Mouse (Mus musculus): ENCODE data around the gene Fam189a1. TPM values are rescaled to one million over a fixed set of nuclear protein-coding genes. Genes with fewer than 3 reads are reported as not detected.

The Fam189a1 gene
- not detected in 2 replicates for polyA plus RNA-seq (2016; fragmentation: Nextera tagmentation; extraction: Ambion mirVana)

- H3K36me3 ChIP-seq: no peaks in the 10 kb centered on the region
- H3K4me1 ChIP-seq: no peaks in the 10 kb centered on the region
- H3K9me3 ChIP-seq (replicated peaks): no peaks in the 10 kb centered on the region
- H3K27ac ChIP-seq: no peak within 1 kb of the TSS
- peaks cover 63% of the 10 kb centered on the region for H3K27me3 ChIP-seq (replicated peaks)
- peak within 1 kb of the TSS; percentile 71 for H3K4me2 ChIP-seq
- no peak within 1 kb of the TSS for H3K9ac ChIP-seq
- peak within 1 kb of the TSS; percentile 50 for H3K4me3 ChIP-seq
- 2% methylated on average over 34 of the region's 50 CpGs for WGBS (ENCODE audit: insufficient replicate concordance)
- no peak for ATAC-seq
These were observed at the start of gene Fam189a1 for GRCm38 (mm10) chr7:65156514-65156911. TSS of gene Fam189a1 (minus strand) at chr7:65156570.

- no peaks in the 10 kb centered on the region for H3K27me3 ChIP-seq (replicated peaks)
- H3K27ac ChIP-seq: no peak overlapping the region
- H3K4me1 ChIP-seq: no peaks in the 10 kb centered on the region
- H3K4me2 ChIP-seq: no peak overlapping the region
- H3K4me3 ChIP-seq: no peak overlapping the region
- WGBS (ENCODE audit: insufficient replicate concordance): 74% methylated on average over 6 of the region's 6 CpGs
- no peaks in the 10 kb centered on the region for H3K36me3 ChIP-seq
- H3K9ac ChIP-seq: no peak overlapping the region
- no peak for ATAC-seq
- H3K9me3 ChIP-seq (replicated peaks): peaks cover 10% of the 10 kb centered on the region; the same call in 1 of the 2 replicates
These were observed 49.7 kb upstream of the Fam189a1 start for GRCm38 (mm10) chr7:65206021-65206420.

- H3K4me1 ChIP-seq: no peaks in the 10 kb centered on the region
- WGBS (ENCODE audit: insufficient replicate concordance): 74% methylated on average over 10 of the region's 10 CpGs
- H3K36me3 ChIP-seq: no peaks in the 10 kb centered on the region
- no peak overlapping the region for H3K4me2 ChIP-seq
- peaks cover 18% of the 10 kb centered on the region; the same call in 1 of the 2 replicates for H3K9me3 ChIP-seq (replicated peaks)
- no peak overlapping the region for H3K4me3 ChIP-seq
- no peak overlapping the region for H3K9ac ChIP-seq
- H3K27ac ChIP-seq: no peak overlapping the region
- no peaks in the 10 kb centered on the region for H3K27me3 ChIP-seq (replicated peaks)
- ATAC-seq: no peak
These were observed 46.3 kb upstream of the Fam189a1 start for GRCm38 (mm10) chr7:65202719-65203118.

GRCm38 (mm10) chr7:65180694-65181093 lies 24.3 kb upstream of the Fam189a1 start:
- no peak for ATAC-seq
- WGBS (ENCODE audit: insufficient replicate concordance): 45% methylated on average over 5 of the region's 5 CpGs

GRCm38 (mm10) chr7:65170762-65171161 lies 14.4 kb upstream of the Fam189a1 start:
- H3K4me2 ChIP-seq: no peak overlapping the region
- H3K4me3 ChIP-seq: no peak overlapping the region
- no peaks in the 10 kb centered on the region for H3K36me3 ChIP-seq
- H3K4me1 ChIP-seq: no peaks in the 10 kb centered on the region
- no peak overlapping the region for H3K27ac ChIP-seq
- H3K9me3 ChIP-seq (replicated peaks): no peaks in the 10 kb centered on the region
- no peaks in the 10 kb centered on the region for H3K27me3 ChIP-seq (replicated peaks)
- no peak for ATAC-seq
- no peak overlapping the region for H3K9ac ChIP-seq
- WGBS (ENCODE audit: insufficient replicate concordance): 45% methylated on average over 4 of the region's 4 CpGs

More at GRCm38 (mm10) chr7:65180694-65181093, 24.3 kb upstream of the Fam189a1 start:
- Histone ChIP-seq H3K36me3 (no peaks in the 10 kb centered on the region), H3K27me3 (replicated peaks) (no peaks in the 10 kb centered on the region), H3K27ac (no peak overlapping the region), H3K4me1 (no peaks in the 10 kb centered on the region), H3K4me2 (no peak overlapping the region), H3K9ac (no peak overlapping the region), H3K9me3 (replicated peaks) (no peaks in the 10 kb centered on the region), H3K4me3 (no peak overlapping the region)

GRCm38 (mm10) chr7:65157031-65158025 lies 958 bp upstream of the Fam189a1 start:
- Histone ChIP-seq H3K27me3 (replicated peaks) (peaks cover 63% of the 10 kb centered on the region), H3K9ac (no peak overlapping the region), H3K9me3 (replicated peaks) (no peaks in the 10 kb centered on the region), H3K27ac (no peak overlapping the region), H3K4me1 (no peaks in the 10 kb centered on the region), H3K36me3 (no peaks in the 10 kb centered on the region), H3K4me3 (no peak overlapping the region), H3K4me2 (no peak overlapping the region)
- no peak for ATAC-seq
- 17% methylated on average over 16 of the region's 16 CpGs for WGBS (ENCODE audit: insufficient replicate concordance)

GRCm38 (mm10) chr7:65155628-65156513 lies 499 bp downstream of the Fam189a1 start:
- H3K27me3 ChIP-seq (replicated peaks): peaks cover 63% of the 10 kb centered on the region
- H3K9ac ChIP-seq: no peak overlapping the region
- 2% methylated on average over 112 of the region's 122 CpGs for WGBS (ENCODE audit: insufficient replicate concordance)

GRCm38 (mm10) chr7:65154576-65154975 lies 1.8 kb downstream of the Fam189a1 start:
- 26% methylated on average over 7 of the region's 7 CpGs for WGBS (ENCODE audit: insufficient replicate concordance)
- Histone ChIP-seq H3K4me1 (no peaks in the 10 kb centered on the region), H3K27ac (no peak overlapping the region), H3K9ac (no peak overlapping the region), H3K4me3 (no peak overlapping the region), H3K27me3 (replicated peaks) (peaks cover 63% of the 10 kb centered on the region), H3K36me3 (no peaks in the 10 kb centered on the region), H3K9me3 (replicated peaks) (no peaks in the 10 kb centered on the region), H3K4me2 (no peak overlapping the region)
- no peak for ATAC-seq

More at GRCm38 (mm10) chr7:65155628-65156513, 499 bp downstream of the Fam189a1 start:
- Histone ChIP-seq H3K4me3 (peak overlapping the region; percentile 50), H3K9me3 (replicated peaks) (no peaks in the 10 kb centered on the region), H3K4me1 (no peaks in the 10 kb centered on the region), H3K36me3 (no peaks in the 10 kb centered on the region), H3K27ac (no peak overlapping the region), H3K4me2 (peak overlapping the region; percentile 71)
- no peak for ATAC-seq

GRCm38 (mm10) chr7:65153846-65154245 lies 2.5 kb downstream of the Fam189a1 start:
- H3K4me1 ChIP-seq: no peaks in the 10 kb centered on the region
- H3K9me3 ChIP-seq (replicated peaks): no peaks in the 10 kb centered on the region
- no peak overlapping the region for H3K4me2 ChIP-seq
- H3K4me3 ChIP-seq: no peak overlapping the region
- H3K9ac ChIP-seq: no peak overlapping the region
- no peak for ATAC-seq
- no peaks in the 10 kb centered on the region for H3K36me3 ChIP-seq
- H3K27ac ChIP-seq: no peak overlapping the region
- 63% methylated on average over 7 of the region's 7 CpGs for WGBS (ENCODE audit: insufficient replicate concordance)
- H3K27me3 ChIP-seq (replicated peaks): peaks cover 59% of the 10 kb centered on the region

GRCm38 (mm10) chr7:65151526-65151925 lies 4.8 kb downstream of the Fam189a1 start:
- ATAC-seq: no peak
- no peak overlapping the region for H3K4me3 ChIP-seq
- H3K36me3 ChIP-seq: no peaks in the 10 kb centered on the region
- H3K9me3 ChIP-seq (replicated peaks): no peaks in the 10 kb centered on the region
- H3K4me2 ChIP-seq: no peak overlapping the region
- peaks cover 36% of the 10 kb centered on the region for H3K27me3 ChIP-seq (replicated peaks)
- H3K4me1 ChIP-seq: no peaks in the 10 kb centered on the region
- H3K9ac ChIP-seq: no peak overlapping the region
- 76% methylated on average over 7 of the region's 7 CpGs for WGBS (ENCODE audit: insufficient replicate concordance)
- no peak overlapping the region for H3K27ac ChIP-seq

GRCm38 (mm10) chr7:65149040-65149439 lies 7.3 kb downstream of the Fam189a1 start:
- Histone ChIP-seq H3K27me3 (replicated peaks) (peaks cover 15% of the 10 kb centered on the region), H3K4me3 (no peak overlapping the region), H3K4me1 (no peaks in the 10 kb centered on the region), H3K27ac (no peak overlapping the region), H3K9me3 (replicated peaks) (no peaks in the 10 kb centered on the region), H3K9ac (no peak overlapping the region), H3K36me3 (no peaks in the 10 kb centered on the region), H3K4me2 (no peak overlapping the region)
- WGBS (ENCODE audit: insufficient replicate concordance): 72% methylated on average over 9 of the region's 9 CpGs
- ATAC-seq: no peak
